Mouse (Mus musculus): ENCODE data around the gene Tax1bp1.

DNA sequence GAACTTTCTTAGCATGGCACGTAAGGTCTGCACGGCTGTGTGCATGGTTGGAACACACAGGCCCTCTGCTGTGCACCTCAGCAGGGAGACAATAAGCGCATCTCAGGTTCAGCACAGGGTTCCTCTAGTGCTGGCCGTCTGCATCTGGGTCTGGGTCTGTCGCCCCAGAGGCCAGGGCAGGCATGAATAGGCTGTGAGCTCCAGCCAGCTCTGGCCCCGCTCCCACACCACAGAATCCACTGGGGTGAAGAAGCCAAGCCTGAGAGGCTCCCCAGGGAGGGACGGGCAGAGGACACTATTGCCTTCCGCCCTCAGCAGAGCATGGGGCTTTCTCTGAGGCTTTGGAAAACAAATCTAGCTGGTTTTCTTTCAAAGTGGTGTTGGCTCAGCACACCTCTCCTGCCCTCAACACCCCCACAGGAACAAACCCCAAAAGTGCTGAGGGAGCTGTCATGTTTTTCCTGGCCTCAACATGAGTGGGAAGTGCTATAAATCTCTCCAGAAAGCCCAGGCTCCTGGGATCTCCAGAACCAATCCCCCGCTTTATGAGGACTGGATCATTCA lies 82.6 kb downstream of the Tax1bp1 start:
- no peak for TF ChIP-seq MYC (IDR thresholded peaks at IDR 0.05; ENCODE audit: low read depth, low read length)
- TF ChIP-seq CHD2 (IDR thresholded peaks at IDR 0.05; ENCODE audit: low read length) = no peak
